In genomic region chr8:123729055-123729785, GRCm38 (mm10) we compare ENCODE assay signal across 8 mouse cellular contexts.
A peak's percentile ranks its signal among the peaks of the same experiment; 100 is the strongest.
DNase-seq lines count a peak whose midpoint lies in the region; ATAC-seq and TF ChIP-seq lines count a peak whose summit lies in the region.

No protein-coding gene starts in this region.

- no peaks in the 10 kb centered on the region for H3K9me3 ChIP-seq in heart, embryonic 12.5 days (replicated peaks)
- no peaks in the 10 kb centered on the region for H3K9me3 ChIP-seq in kidney, postnatal 0 days (replicated peaks; ENCODE audit: low read length)
- H3K9me3 ChIP-seq in lung, embryonic 15.5 days, result no peaks in the 10 kb centered on the region

- ATAC-seq in heart, embryonic 12.5 days (ENCODE audit: insufficient number of reproducible peaks, low FRiP score), result 0 out of 2 replicates have a peak, but pooled peaks have one; percentile 18
- ATAC-seq in kidney, postnatal 0 days (replicated peaks; ENCODE audit: low FRiP score, low read depth), result peak; percentile 89
- ATAC-seq in lung, embryonic 15.5 days (ENCODE audit: borderline replicate concordance, extremely low read depth, low FRiP score, low TSS enrichment), result no peak
- ATAC-seq in granulocyte monocyte progenitor cell, adult 5-6 weeks (replicated peaks; ENCODE audit: poor library complexity, severe bottlenecking), result no peak

- peak; percentile 35 for DNase-seq in adrenal gland, postnatal 10 days
- DNase-seq in adrenal gland, postnatal 25 days, result no peak
- DNase-seq in embryo, embryonic 11 days, result peak; percentile 76
- DNase-seq in kidney, postnatal 0 days (ENCODE audit: low spot score), result peak; percentile 87
- peak; percentile 72 to 80 for DNase-seq in right cerebral cortex, adult 2 months (ENCODE audit: low spot score in 2 of 2)

- H3K27ac ChIP-seq in heart, embryonic 12.5 days (ENCODE audit: poor library complexity, severe bottlenecking), result no peak overlapping the region
- peak overlapping the region; percentile 21; the same call in 1 of the 2 replicates for H3K27ac ChIP-seq in kidney, postnatal 0 days
- H3K27ac ChIP-seq in lung, embryonic 15.5 days, result no peak overlapping the region

- peak; percentile 41; the same call in 1 of the 2 replicates for TF ChIP-seq CTCF in kidney, postnatal 0 days (IDR thresholded peaks at IDR 0.05; ENCODE audit: low read depth)

- WGBS in heart, embryonic 12.5 days, result 22% methylated on average over 20 of the region's 20 CpGs
- 14% methylated on average over 20 of the region's 20 CpGs for WGBS in kidney, postnatal 0 days
- 10% methylated on average over 20 of the region's 20 CpGs for WGBS in lung, embryonic 15.5 days

- H3K27me3 ChIP-seq in heart, embryonic 12.5 days (replicated peaks), result 0 out of 2 replicates have a peak, but pooled peaks cover 3% of the 10 kb centered on the region
- no peaks in the 10 kb centered on the region for H3K27me3 ChIP-seq in kidney, postnatal 0 days (ENCODE audit: insufficient read depth, low read length)
- H3K27me3 ChIP-seq in lung, embryonic 15.5 days, result peaks cover 12% of the 10 kb centered on the region; the same call in 1 of the 2 replicates

- H3K9ac ChIP-seq in heart, embryonic 12.5 days, result peak overlapping the region; percentile 40
- no peak overlapping the region for H3K9ac ChIP-seq in kidney, postnatal 0 days (ENCODE audit: low read depth, low read length)
- H3K9ac ChIP-seq in lung, embryonic 15.5 days, result no peak overlapping the region

- H3K4me3 ChIP-seq in heart, embryonic 12.5 days, result no peak overlapping the region
- no peak overlapping the region for H3K4me3 ChIP-seq in kidney, postnatal 0 days (replicated peaks; ENCODE audit: low read depth, low read length)
- H3K4me3 ChIP-seq in lung, embryonic 15.5 days, result no peak overlapping the region

- H3K36me3 ChIP-seq in heart, embryonic 12.5 days, result no peaks in the 10 kb centered on the region
- no peaks in the 10 kb centered on the region for H3K36me3 ChIP-seq in kidney, postnatal 0 days (ENCODE audit: insufficient read depth, low read length)
- H3K36me3 ChIP-seq in lung, embryonic 15.5 days, result no peaks in the 10 kb centered on the region

- H3K4me1 ChIP-seq in heart, embryonic 12.5 days (replicated peaks), result peaks cover 37% of the 10 kb centered on the region
- peaks cover 11% of the 10 kb centered on the region; the same call in 1 of the 2 replicates for H3K4me1 ChIP-seq in kidney, postnatal 0 days (replicated peaks; ENCODE audit: insufficient read depth, low read length)
- peaks cover 34% of the 10 kb centered on the region for H3K4me1 ChIP-seq in lung, embryonic 15.5 days

- H3K4me2 ChIP-seq in heart, embryonic 12.5 days, result peak overlapping the region; percentile 45
- H3K4me2 ChIP-seq in kidney, postnatal 0 days (ENCODE audit: low read length), result peak overlapping the region; percentile 19
- H3K4me2 ChIP-seq in lung, embryonic 15.5 days, result peak overlapping the region; percentile 33

Comparison
In these comparisons a context has a peak if more than half of its experiments do, and no peak if none do; other contexts are left out.
1. ATAC-seq: peak in heart, embryonic 12.5 days (single experiment) and kidney, postnatal 0 days (single experiment); none in lung, embryonic 15.5 days (single experiment) and granulocyte monocyte progenitor cell, adult 5-6 weeks (single experiment).
2. Peak in every context shown above with its lines, with median percentiles within 50 percentile points of each other: H3K4me2 ChIP-seq.